Mouse (Mus musculus) kidney, embryonic 14.5 days (tissue): ENCODE measurements around the gene B3galt4. TPM values are rescaled to one million over a fixed set of nuclear protein-coding genes. Genes with fewer than 3 reads are reported as not detected.

Experiments used
- ATAC-seq: fragments of 200-750 bp; cut with Nextera tagmentation; 2 replicates; pipeline ENCODE4 v1.8.0; 2017; ENCODE audit warnings: moderate number of reproducible peaks, mild to moderate bottlenecking, moderate TSS enrichment, moderate library complexity; ENCODE audit not compliant: low FRiP score, low TSS enrichment
- H3K27ac ChIP-seq: fragments of 300-500 bp; sonication (generic); 2 replicates; pipeline ENCODE4 v1.5.1; 2014; ENCODE audit warnings: low read depth, mild to moderate bottlenecking, low read length, moderate library complexity, mixed read lengths
- H3K27me3 ChIP-seq: fragments of 300-500 bp; sonication (generic); 2 replicates; pipeline ENCODE4 v1.6.1; 2014; ENCODE audit warnings: mild to moderate bottlenecking, low read length; ENCODE audit not compliant: control insufficient read depth, insufficient read depth
- H3K36me3 ChIP-seq: fragments of 300-500 bp; sonication (generic); 2 replicates; pipeline ENCODE4 v1.6.1; 2014; ENCODE audit warnings: low read length, mixed read lengths; ENCODE audit not compliant: control insufficient read depth, insufficient read depth
- H3K4me1 ChIP-seq: fragments of 300-500 bp; sonication (generic); 2 replicates; pipeline ENCODE4 v1.6.1; 2014; ENCODE audit warnings: low read length, mixed read lengths; ENCODE audit not compliant: control insufficient read depth, insufficient read depth
- H3K4me2 ChIP-seq: fragments of 300-500 bp; sonication (generic); replicated peaks from 2 replicates; pipeline ENCODE4 v1.6.1; 2014; ENCODE audit warnings: low read depth, mild to moderate bottlenecking, low read length
- H3K4me3 ChIP-seq: fragments of 300-500 bp; sonication (generic); 2 replicates; pipeline ENCODE4 v1.5.1; 2014; ENCODE audit warnings: mild to moderate bottlenecking, low read length
- H3K9ac ChIP-seq: fragments of 300-500 bp; sonication (generic); 2 replicates; pipeline ENCODE4 v1.6.1; 2014; ENCODE audit warnings: low read depth, mild to moderate bottlenecking, low read length, moderate library complexity
- H3K9me3 ChIP-seq: fragments of 300-500 bp; sonication (generic); 2 replicates; pipeline ENCODE4 v1.6.1; 2016; ENCODE audit warnings: low read length; ENCODE audit not compliant: control insufficient read depth
- WGBS: fragments of 180-500 bp; shearing (Covaris S2); extraction: QIAGEN DNeasy Blood & Tissue Kit; methylation state at CpG from one replicate; pipeline ENCODE4 v1.1.7; 2014; 5-methylcytosine and 5-hydroxymethylcytosine counted together
- polyA plus RNA-seq: library from polyadenylated mRNA; unstranded; fragments of >200 nt; fragmentation: Nextera tagmentation; extraction: Ambion mirVana; gene quantifications from 2 replicates; pipeline ENCODE4 v1.2.1, GENCODE M21; 2014

The B3galt4 gene
- polyA plus RNA-seq, 1 experiment from 2014 or later: 2.8 TPM

DNA sequence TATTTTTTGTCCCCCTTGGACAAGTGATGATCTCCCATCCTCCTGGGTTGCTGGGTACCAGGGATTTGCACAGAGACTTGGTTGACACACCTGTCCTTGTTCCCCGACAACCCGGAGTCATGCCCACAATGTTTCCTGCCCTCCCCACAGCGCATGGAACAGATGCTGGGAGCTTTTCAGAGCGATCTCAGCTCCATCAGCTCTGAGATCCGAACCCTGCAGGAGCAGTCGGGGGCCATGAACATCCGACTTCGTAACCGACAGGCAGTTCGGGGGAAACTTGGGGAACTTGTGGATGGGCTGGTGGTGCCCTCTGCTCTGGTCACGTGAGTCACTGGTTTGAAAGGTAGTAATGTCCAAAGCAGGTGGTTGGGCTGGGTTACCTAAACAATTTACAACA is 7.2 kb upstream of the B3galt4 start:
- H3K9me3 ChIP-seq: no peaks in the 10 kb centered on the region
- H3K27ac ChIP-seq: no peak overlapping the region
- peaks cover 13% of the 10 kb centered on the region for H3K4me1 ChIP-seq
- no peaks in the 10 kb centered on the region for H3K27me3 ChIP-seq
- peaks cover 49% of the 10 kb centered on the region for H3K36me3 ChIP-seq
- no peak overlapping the region for H3K9ac ChIP-seq
- H3K4me3 ChIP-seq: no peak overlapping the region
- no peak overlapping the region for H3K4me2 ChIP-seq
- no peak for ATAC-seq
- 96% methylated on average over 11 of the region's 11 CpGs for WGBS

DNA sequence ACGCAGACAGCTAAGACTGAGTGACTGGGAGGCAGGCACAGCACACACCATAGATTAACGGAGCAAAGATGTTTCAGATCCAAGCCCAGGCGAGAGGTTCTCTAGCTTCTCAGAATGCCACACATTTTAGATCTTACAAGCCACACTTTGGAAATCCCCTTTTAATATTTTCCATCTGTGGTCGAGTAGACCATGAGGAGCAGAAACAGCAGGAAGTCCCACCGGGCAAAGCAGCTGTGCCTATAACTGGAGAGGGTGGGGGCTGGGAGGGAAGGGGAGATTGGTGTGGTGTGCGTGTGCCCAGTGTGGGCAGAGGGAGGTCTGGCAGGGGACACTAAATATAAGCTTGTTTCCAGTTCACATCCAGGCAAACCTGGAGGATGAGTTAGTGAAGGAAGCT is 6.2 kb upstream of the B3galt4 start:
- H3K4me1 ChIP-seq: peaks cover 23% of the 10 kb centered on the region
- H3K9me3 ChIP-seq: no peaks in the 10 kb centered on the region
- H3K27me3 ChIP-seq: no peaks in the 10 kb centered on the region
- H3K36me3 ChIP-seq: peaks cover 49% of the 10 kb centered on the region
- ATAC-seq: no peak
- whole genome bisulfite sequencing: 89% methylated on average over 6 of the region's 6 CpGs
- no peak overlapping the region for H3K27ac ChIP-seq
- no peak overlapping the region for H3K9ac ChIP-seq
- H3K4me2 ChIP-seq: no peak overlapping the region
- no peak overlapping the region for H3K4me3 ChIP-seq

DNA sequence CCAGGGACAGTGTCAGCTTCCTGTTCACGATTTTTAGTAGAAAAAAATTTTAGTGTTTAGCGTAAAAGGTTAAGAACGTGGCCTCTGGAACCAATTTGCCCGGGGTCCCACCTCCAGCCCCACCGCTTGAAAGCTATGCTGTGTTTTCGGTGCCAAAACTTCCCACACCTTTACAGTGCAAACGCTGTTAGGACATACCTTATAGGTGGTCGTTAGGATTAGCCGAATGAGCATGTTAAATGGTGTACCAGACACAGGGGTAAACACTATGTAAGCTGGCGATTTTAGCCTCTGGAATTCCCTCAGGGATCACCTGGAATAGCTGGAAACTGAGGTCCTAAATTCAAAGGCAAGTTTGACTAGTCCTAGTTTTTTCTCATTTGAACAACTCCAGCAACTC is 5.0 kb upstream of the B3galt4 start:
- peak overlapping the region; percentile 88; the same call in 1 of the 2 replicates for H3K27ac ChIP-seq
- no peaks in the 10 kb centered on the region for H3K9me3 ChIP-seq
- H3K4me1 ChIP-seq: peaks cover 28% of the 10 kb centered on the region
- ATAC-seq: no peak
- peak overlapping the region; percentile 79 for H3K9ac ChIP-seq
- peak overlapping the region; percentile 87 for H3K4me2 ChIP-seq
- no peaks in the 10 kb centered on the region for H3K27me3 ChIP-seq
- H3K4me3 ChIP-seq: peak overlapping the region; percentile 80
- peaks cover 54% of the 10 kb centered on the region for H3K36me3 ChIP-seq
- 8% methylated on average over 10 of the region's 10 CpGs for WGBS

DNA sequence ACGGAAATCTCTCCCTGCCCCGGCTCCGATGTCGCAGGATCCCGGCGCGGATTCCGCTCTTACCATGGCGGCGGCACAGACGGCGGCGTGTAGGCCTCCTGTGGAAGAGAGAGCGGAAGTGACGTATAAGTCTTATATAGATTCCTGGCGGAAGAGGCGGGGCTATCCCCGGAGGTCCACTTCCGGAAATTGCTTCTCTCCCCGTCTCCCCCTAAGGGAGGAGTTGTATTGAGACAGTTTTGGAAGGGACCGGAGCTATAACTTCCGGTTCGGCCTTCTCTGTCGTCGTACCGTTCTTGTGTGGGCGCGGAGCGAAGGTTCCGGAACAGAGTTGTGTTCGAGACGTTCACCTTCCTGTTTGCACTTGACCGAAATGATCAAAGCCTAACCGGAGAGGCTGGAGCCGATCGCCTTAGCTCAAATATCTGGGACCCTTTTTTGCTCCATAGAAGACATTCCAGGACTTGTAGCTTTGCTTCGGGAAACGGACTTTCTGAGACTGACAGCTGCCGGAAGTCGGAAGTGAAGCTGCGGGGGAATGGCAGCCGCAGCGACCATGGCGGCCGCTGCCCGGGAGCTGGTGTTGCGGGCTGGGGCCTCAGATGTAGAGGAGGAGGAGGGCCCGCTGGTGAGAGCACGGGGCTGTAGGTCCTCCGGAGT is 4.4 kb upstream of the B3galt4 start, which contains the start of the genes Vps52 and Rps18:
Vps52 (plus strand) TSS at position 258 of the 660 bp plus-strand sequence.
Rps18 (minus strand) TSS at position 447 of the 660 bp plus-strand sequence.
- no peaks in the 10 kb centered on the region for H3K9me3 ChIP-seq
- WGBS: under 1% methylated on average over 50 of the region's 50 CpGs
- peak; percentile 82 for ATAC-seq

DNA sequence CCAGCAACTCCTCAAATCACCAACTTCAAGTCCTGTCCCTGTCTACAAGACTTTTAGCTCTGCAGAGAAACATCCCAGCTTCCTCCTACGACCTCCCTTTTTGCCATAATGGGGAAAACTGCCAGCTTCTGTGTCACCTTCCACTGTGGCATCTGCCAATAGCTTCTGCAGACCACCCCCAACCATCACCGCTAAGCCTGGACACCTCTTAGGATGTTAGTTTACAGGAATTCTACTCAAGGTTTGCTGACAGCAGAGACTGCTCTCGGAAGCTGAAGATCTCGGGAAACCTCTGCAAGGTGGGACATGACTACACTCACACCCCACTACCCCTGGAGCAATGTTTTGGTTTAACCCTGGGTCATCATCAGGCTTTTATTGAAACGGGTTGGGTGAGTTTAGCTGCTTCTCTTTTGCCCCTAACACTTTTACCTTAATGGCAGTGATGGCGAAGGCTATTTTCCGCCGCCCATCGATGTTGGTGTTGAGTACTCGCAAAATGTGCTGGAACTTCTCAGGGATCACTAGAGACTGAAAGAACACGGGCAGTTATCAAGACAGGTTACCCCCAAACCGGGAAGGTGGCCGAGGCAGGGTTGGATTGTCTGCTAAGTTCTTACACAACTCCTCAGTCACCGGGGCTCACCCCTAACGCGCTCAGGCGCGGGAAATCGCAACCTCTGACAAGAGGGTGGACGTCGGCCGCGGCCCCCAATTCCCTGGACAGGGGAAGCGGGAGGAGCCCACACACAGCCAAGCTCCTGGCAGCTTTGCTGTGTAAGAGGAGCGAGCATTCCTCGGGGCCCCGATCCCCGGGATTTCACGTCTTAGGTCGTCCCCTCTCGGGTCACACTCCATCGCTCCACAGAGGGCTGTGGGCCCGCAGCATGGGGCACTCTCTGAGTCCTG is 3.6 kb upstream of the B3galt4 start:
- H3K4me2 ChIP-seq: peak overlapping the region; percentile 89
- H3K36me3 ChIP-seq: peaks cover 47% of the 10 kb centered on the region
- H3K4me1 ChIP-seq: peaks cover 39% of the 10 kb centered on the region
- peak overlapping the region; percentile 95 for H3K9ac ChIP-seq
- peak overlapping the region; percentile 80 for H3K4me3 ChIP-seq
- ATAC-seq: peak; percentile 10
- no peaks in the 10 kb centered on the region for H3K9me3 ChIP-seq
- H3K27ac ChIP-seq: peak overlapping the region; percentile 91
- H3K27me3 ChIP-seq: no peaks in the 10 kb centered on the region
- under 1% methylated on average over 33 of the region's 33 CpGs for WGBS

More for the DNA sequence above, 4.4 kb upstream of the B3galt4 start, which contains the start of the genes Vps52 and Rps18:
- H3K27ac ChIP-seq: peak within 1 kb of the TSS; percentile 91
- H3K36me3 ChIP-seq: peaks cover 48% of the 10 kb centered on the region
- peak within 1 kb of the TSS; percentile 95 for H3K9ac ChIP-seq
- H3K4me3 ChIP-seq: peak within 1 kb of the TSS; percentile 80
- H3K27me3 ChIP-seq: no peaks in the 10 kb centered on the region
- peaks cover 33% of the 10 kb centered on the region for H3K4me1 ChIP-seq
- H3K4me2 ChIP-seq: peak within 1 kb of the TSS; percentile 89

DNA sequence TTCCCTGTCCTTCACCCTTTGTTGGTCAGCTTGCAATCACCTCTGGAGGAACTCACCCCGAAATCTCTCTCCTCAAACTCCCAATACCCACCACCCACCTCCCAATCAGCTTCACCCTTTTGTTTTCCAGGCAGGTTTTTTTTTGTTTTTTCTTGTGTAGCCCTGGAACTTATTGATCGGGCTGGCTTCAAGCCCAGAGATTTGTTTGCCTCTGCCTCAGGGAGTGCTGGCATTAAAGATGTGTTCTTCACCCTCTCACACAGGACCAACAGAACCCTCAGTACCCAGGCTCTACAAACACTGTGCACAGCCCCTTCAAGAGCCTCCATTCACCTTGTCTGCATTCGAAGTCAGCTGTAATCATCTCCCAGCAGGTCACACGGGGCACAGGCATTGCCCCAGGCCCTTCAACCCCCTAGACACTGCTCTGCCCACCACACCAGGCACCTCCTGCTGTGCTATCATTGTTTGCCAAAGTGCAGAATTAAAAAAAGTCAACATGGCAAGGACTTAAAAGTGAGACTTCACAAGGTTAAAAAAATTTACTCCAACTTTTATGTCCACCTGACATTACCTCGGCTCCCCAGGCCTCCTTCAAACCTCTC is 2.8 kb upstream of the B3galt4 start:
- Histone ChIP-seq H3K4me1 (peaks cover 39% of the 10 kb centered on the region), H3K9ac (peak overlapping the region; percentile 95), H3K36me3 (peaks cover 46% of the 10 kb centered on the region), H3K4me2 (peak overlapping the region; percentile 89), H3K27me3 (no peaks in the 10 kb centered on the region), H3K4me3 (peak overlapping the region; percentile 80), H3K27ac (peak overlapping the region; percentile 91; the same call in 1 of the 2 replicates), H3K9me3 (no peaks in the 10 kb centered on the region)
- ATAC-seq: no peak
- WGBS: 47% methylated on average over 5 of the region's 5 CpGs

DNA sequence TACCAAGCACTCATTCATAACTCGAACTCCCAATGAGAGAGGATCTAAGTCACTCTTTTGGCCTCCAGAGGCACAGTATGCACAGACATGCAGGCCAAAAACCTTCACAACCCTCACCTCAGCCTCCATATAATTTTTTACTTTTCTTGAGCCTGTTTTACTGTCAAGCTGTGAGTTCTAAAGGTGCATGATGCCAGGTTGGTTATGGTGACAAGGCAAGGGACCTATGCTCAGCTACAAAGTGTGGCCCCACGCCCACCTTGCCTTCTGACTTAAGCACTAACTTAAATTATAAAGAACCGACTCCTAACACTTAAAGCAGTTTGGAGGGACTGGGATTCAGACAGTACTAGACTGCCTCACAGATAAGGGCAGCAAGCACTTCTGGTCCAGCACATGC is 2.0 kb upstream of the B3galt4 start:
- WGBS: 92% methylated on average over 3 of the region's 3 CpGs
- Histone ChIP-seq H3K9me3 (no peaks in the 10 kb centered on the region), H3K27me3 (no peaks in the 10 kb centered on the region), H3K9ac (peak overlapping the region; percentile 95; the same call in 1 of the 2 replicates), H3K27ac (no peak overlapping the region; the same call in 1 of the 2 replicates), H3K36me3 (peaks cover 52% of the 10 kb centered on the region), H3K4me1 (peaks cover 39% of the 10 kb centered on the region), H3K4me2 (peak overlapping the region; percentile 89), H3K4me3 (peak overlapping the region; percentile 80; the same call in 1 of the 2 replicates)
- no peak for ATAC-seq

DNA sequence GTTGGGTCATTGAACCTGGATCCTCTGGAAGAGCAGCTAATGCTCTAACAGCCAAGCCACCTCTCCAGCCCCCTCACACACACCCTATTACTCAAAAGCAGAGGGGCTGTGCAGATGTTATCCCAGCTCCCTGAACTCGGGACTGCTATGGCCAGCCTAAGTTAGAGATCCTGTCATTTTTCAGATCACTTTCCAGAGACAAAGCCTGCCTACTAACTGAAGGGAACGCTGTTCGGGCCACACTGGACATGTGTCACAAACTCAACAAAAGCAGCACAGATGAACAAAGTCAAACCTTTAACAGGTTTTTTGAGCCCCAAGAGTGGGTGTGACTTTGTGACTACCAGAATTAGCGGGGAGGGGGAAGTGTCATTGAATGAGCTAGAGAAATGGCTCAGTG is 1.6 kb upstream of the B3galt4 start:
- no peak for ATAC-seq
- Histone ChIP-seq H3K9ac (peak overlapping the region; percentile 95; the same call in 1 of the 2 replicates), H3K4me2 (peak overlapping the region; percentile 89; the same call in 1 of the 2 replicates), H3K4me3 (peak overlapping the region; percentile 80; the same call in 1 of the 2 replicates), H3K9me3 (no peaks in the 10 kb centered on the region), H3K27me3 (no peaks in the 10 kb centered on the region), H3K4me1 (peaks cover 39% of the 10 kb centered on the region), H3K27ac (0 out of 2 replicates have a peak overlapping the region, but pooled peaks have one; percentile 2), H3K36me3 (peaks cover 54% of the 10 kb centered on the region)
- 83% methylated on average over 4 of the region's 4 CpGs for WGBS
